Mouse (Mus musculus): ENCODE results near the gene Hsd17b11. TPM values are rescaled to one million over a fixed set of nuclear protein-coding genes. Genes with fewer than 3 reads are reported as not detected.
A peak's percentile ranks its signal among the peaks of the same experiment; 100 is the strongest.

Hsd17b11 gene
- polyA plus RNA-seq, 2 experiments, result 2.6 to 7.9 TPM

- no peaks in the 10 kb centered on the region for H3K9me3 ChIP-seq (ENCODE audit: control insufficient read depth, low read length)
- peaks cover 7 to 12% of the 10 kb centered on the region in 2 experiments for H3K4me1 ChIP-seq (replicated peaks; ENCODE audit: control insufficient read depth in 2 of 2, insufficient read depth in 2 of 2, low read length in 1 of 2)
- TF ChIP-seq CTCF (IDR thresholded peaks at IDR 0.05; ENCODE audit: low read depth) (no peak), EP300 (IDR thresholded peaks at IDR 0.05; ENCODE audit: low read depth) (peak; percentile 73)
- no peak overlapping the region for H3K4me3 ChIP-seq (ENCODE audit: insufficient read depth in 1 of 2, low read depth in 2 of 2, low read length in 2 of 2)
- WGBS (ENCODE audit: insufficient replicate concordance), result 22% methylated on average over 4 of the region's 4 CpGs
- peak; percentile 88 for ATAC-seq (ENCODE audit: insufficient read depth)
- no peaks in the 10 kb centered on the region for H3K36me3 ChIP-seq (replicated peaks; ENCODE audit: control insufficient read depth, insufficient read depth, low read depth)
- no peaks in the 10 kb centered on the region for H3K27me3 ChIP-seq (ENCODE audit: control insufficient read depth, insufficient read depth, low read length)
- H3K4me2 ChIP-seq (ENCODE audit: low read depth), result peak overlapping the region; percentile 19
- no peak overlapping the region for H3K27ac ChIP-seq
- peak; percentile 45 to 47 (median 46) for DNase-seq (ENCODE audit: low read depth in 3 of 3, low spot score in 3 of 3)
- H3K9ac ChIP-seq (replicated peaks), result no peak overlapping the region
Measured at GRCm38 (mm10) chr5:103994669-103995068, 27.1 kb downstream of the Hsd17b11 start.

GRCm38 (mm10) chr5:103993601-103994000, 28.1 kb downstream of the Hsd17b11 start:
- Histone ChIP-seq H3K4me1 (replicated peaks; ENCODE audit: control insufficient read depth in 2 of 2, insufficient read depth in 2 of 2, low read length in 1 of 2) (peaks cover 7 to 12% of the 10 kb centered on the region in 2 experiments), H3K36me3 (replicated peaks; ENCODE audit: control insufficient read depth, insufficient read depth, low read depth) (no peaks in the 10 kb centered on the region), H3K9me3 (ENCODE audit: control insufficient read depth, low read length) (no peaks in the 10 kb centered on the region), H3K9ac (replicated peaks) (no peak overlapping the region), H3K27ac (no peak overlapping the region), H3K27me3 (ENCODE audit: control insufficient read depth, insufficient read depth, low read length) (no peaks in the 10 kb centered on the region), H3K4me2 (ENCODE audit: low read depth) (no peak overlapping the region), H3K4me3 (ENCODE audit: insufficient read depth in 1 of 2, low read depth in 2 of 2, low read length in 2 of 2) (no peak overlapping the region)
- ATAC-seq (ENCODE audit: insufficient read depth) (no peak), DNase-seq (ENCODE audit: low read depth in 3 of 3, low spot score in 3 of 3) (no peak)
- TF ChIP-seq EP300 (IDR thresholded peaks at IDR 0.05; ENCODE audit: low read depth) (no peak), CTCF (IDR thresholded peaks at IDR 0.05; ENCODE audit: low read depth) (peak; percentile 71)
- WGBS (ENCODE audit: insufficient replicate concordance), result 41% methylated on average over 1 of the region's 1 CpGs

GRCm38 (mm10) chr5:103992831-103993230, 28.9 kb downstream of the Hsd17b11 start:
- TF ChIP-seq CTCF (IDR thresholded peaks at IDR 0.05; ENCODE audit: low read depth) (no peak), EP300 (IDR thresholded peaks at IDR 0.05; ENCODE audit: low read depth) (no peak)
- Histone ChIP-seq H3K27ac (no peak overlapping the region), H3K9me3 (ENCODE audit: control insufficient read depth, low read length) (no peaks in the 10 kb centered on the region), H3K27me3 (ENCODE audit: control insufficient read depth, insufficient read depth, low read length) (no peaks in the 10 kb centered on the region), H3K4me2 (ENCODE audit: low read depth) (no peak overlapping the region), H3K4me3 (ENCODE audit: insufficient read depth in 1 of 2, low read depth in 2 of 2, low read length in 2 of 2) (no peak overlapping the region), H3K4me1 (replicated peaks; ENCODE audit: control insufficient read depth in 2 of 2, insufficient read depth in 2 of 2, low read length in 1 of 2) (peaks cover 7 to 12% of the 10 kb centered on the region in 2 experiments), H3K9ac (replicated peaks) (no peak overlapping the region), H3K36me3 (replicated peaks; ENCODE audit: control insufficient read depth, insufficient read depth, low read depth) (no peaks in the 10 kb centered on the region)
- WGBS (ENCODE audit: insufficient replicate concordance), result 73% methylated on average over 9 of the region's 9 CpGs
- no peak for DNase-seq (ENCODE audit: low read depth in 3 of 3, low spot score in 3 of 3)
- ATAC-seq (ENCODE audit: insufficient read depth), result no peak

- H3K27me3 ChIP-seq (ENCODE audit: control insufficient read depth, insufficient read depth, low read length), result no peaks in the 10 kb centered on the region
- no peak overlapping the region for H3K9ac ChIP-seq (replicated peaks)
- no peaks in the 10 kb centered on the region; a peak in 1 of 4 replicates for H3K4me1 ChIP-seq (replicated peaks; ENCODE audit: control insufficient read depth in 2 of 2, insufficient read depth in 2 of 2, low read length in 1 of 2)
- H3K4me2 ChIP-seq (ENCODE audit: low read depth), result no peak overlapping the region
- no peaks in the 10 kb centered on the region for H3K36me3 ChIP-seq (replicated peaks; ENCODE audit: control insufficient read depth, insufficient read depth, low read depth)
- 69% methylated on average over 9 of the region's 9 CpGs for WGBS (ENCODE audit: insufficient replicate concordance)
- H3K9me3 ChIP-seq (ENCODE audit: control insufficient read depth, low read length), result no peaks in the 10 kb centered on the region
- no peak overlapping the region for H3K4me3 ChIP-seq (ENCODE audit: insufficient read depth in 1 of 2, low read depth in 2 of 2, low read length in 2 of 2)
- H3K27ac ChIP-seq, result no peak overlapping the region
- no peak for DNase-seq (ENCODE audit: low read depth in 3 of 3, low spot score in 3 of 3)
- ATAC-seq (ENCODE audit: insufficient read depth), result no peak
- TF ChIP-seq EP300 (IDR thresholded peaks at IDR 0.05; ENCODE audit: low read depth) (no peak), CTCF (IDR thresholded peaks at IDR 0.05; ENCODE audit: low read depth) (no peak)
Measured at GRCm38 (mm10) chr5:103980705-103981560, 40.8 kb downstream of the Hsd17b11 start.

GRCm38 (mm10) chr5:103977907-103978570, 43.7 kb downstream of the Hsd17b11 start:
- Histone ChIP-seq H3K9ac (replicated peaks) (no peak overlapping the region), H3K9me3 (ENCODE audit: control insufficient read depth, low read length) (no peaks in the 10 kb centered on the region), H3K4me3 (ENCODE audit: insufficient read depth in 1 of 2, low read depth in 2 of 2, low read length in 2 of 2) (no peak overlapping the region), H3K36me3 (replicated peaks; ENCODE audit: control insufficient read depth, insufficient read depth, low read depth) (no peaks in the 10 kb centered on the region), H3K4me1 (replicated peaks; ENCODE audit: control insufficient read depth in 2 of 2, insufficient read depth in 2 of 2, low read length in 1 of 2) (no peaks in the 10 kb centered on the region; a peak in 1 of 4 replicates), H3K27me3 (ENCODE audit: control insufficient read depth, insufficient read depth, low read length) (no peaks in the 10 kb centered on the region), H3K27ac (no peak overlapping the region), H3K4me2 (ENCODE audit: low read depth) (no peak overlapping the region)
- TF ChIP-seq CTCF (IDR thresholded peaks at IDR 0.05; ENCODE audit: low read depth), result no peak
- 61% methylated on average over 7 of the region's 7 CpGs for WGBS (ENCODE audit: insufficient replicate concordance)
- no peak for DNase-seq (ENCODE audit: low read depth in 3 of 3, low spot score in 3 of 3)
- no peak for ATAC-seq (ENCODE audit: insufficient read depth)
